Mouse (Mus musculus): ENCODE measurements at regions not wholly inside any gene's neighbourhood (a gene's known extent, or its start where the extent isn't known, plus 50 kb on each side); places are given as distances from the start of the nearest gene placed in this dataset.
"Not testable (repeated sequence)": the region's sequence is repeated elsewhere in the genome, so short reads cannot be mapped to it uniquely, and the experiment has no call there.

DNA sequence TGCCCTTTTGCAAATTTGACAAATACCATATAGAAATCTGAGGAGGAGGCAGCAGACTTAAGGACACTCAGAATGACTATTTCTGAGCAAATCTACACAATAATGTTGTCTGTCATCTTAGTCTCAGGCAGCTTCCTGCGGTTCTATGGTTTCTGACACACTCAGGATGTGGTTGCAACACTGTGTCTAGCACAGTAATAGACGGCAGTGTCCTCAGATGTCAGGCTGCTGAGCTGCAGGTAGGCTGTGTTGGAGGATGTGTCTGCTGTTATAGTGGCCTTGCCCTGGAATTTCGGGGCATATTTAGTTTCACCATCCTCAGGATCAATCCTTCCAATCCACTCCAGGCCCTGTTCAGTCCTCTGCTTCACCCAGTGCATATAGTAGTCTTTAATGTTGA lies 450.6 kb downstream of the Adam6a start:
- in situ Hi-C loops (cut with MboI, MseI): not testable (repeated sequence)

DNA sequence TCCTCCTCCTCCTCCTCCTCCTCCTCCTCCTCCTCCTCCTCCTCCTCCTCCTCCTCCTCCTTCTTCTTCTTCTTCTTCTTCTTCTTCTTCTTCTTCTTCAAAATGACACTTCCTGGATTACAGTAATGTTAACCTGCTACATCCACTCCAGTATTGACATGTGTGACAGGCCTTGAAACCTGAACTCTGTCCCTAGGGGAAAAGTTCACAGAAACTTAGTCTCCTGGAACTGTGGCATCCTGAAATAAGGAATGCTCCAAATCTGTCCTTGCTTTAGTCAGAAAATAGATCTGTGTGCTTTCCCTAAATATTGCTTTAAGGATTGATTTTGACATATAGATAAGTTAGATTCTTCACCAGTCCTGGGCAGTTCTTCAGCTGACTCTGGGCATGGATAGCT lies 464.8 kb downstream of the Adam6a start:
- in situ Hi-C loops (cut with MboI, MseI): not testable (repeated sequence)

DNA sequence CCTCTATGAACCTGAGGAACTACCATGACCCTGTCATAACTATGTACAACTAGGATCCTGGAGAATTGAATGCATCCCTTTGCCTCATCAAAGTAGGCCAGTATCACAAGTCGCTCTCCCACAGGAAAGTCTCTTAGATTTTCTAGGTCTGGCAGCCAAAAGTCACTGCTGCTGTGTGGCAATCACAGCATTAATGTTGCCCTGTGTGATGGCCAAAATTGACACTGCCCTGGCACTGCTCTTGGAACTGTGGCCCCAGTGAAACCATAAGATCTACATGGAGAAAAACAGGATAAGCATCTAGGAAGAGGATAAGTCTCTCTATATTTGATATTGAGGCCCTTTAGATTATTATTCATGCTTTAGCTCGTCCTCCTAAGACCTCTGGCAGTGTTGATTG lies 465.7 kb downstream of the Adam6a start:
- in situ Hi-C loops (cut with MboI, MseI): no loop called here

DNA sequence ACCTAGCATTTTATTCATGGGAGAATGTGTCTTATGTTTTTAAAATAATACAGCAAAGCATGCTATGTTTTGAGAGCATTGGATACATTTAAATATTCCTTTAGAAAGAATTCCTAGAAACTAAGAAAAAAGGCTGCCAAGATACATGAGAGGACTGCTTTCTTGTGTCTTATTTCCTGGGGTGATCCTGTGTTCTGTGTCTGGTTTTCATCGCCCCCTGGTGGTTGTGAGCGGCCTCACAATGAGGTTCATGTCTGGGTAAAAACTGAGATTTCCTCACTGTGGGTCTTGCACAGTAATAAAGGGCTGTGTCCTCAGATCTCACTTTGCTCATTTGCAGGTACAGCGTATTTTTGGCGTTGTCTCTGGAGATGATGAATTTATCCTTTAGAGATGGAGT lies 469.2 kb downstream of the Adam6a start:
- in situ Hi-C loops (cut with MboI, MseI): not testable (repeated sequence)

DNA sequence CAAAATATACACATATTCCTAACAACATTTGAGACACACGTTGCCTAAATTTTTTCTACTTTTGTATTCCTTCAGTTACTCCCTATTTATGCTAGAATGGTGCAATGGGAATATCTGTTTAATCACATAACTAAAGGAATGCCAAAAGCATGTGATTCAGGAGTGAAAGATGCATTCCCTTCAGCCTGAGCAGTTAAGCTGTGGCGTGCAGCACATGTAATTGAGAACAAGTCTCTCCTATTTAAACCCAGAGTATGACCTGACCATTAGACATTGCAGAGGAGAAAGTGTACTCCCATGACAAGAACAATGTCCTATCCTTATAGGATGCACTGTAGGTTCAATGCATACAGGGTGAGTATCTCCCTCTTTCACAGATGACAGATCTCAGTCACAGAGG lies 493.3 kb downstream of the Adam6a start:
- in situ Hi-C loops (cut with MboI, MseI): not testable (repeated sequence)

GRCm38 (mm10) chr12:114047991-114048390 lies 504.3 kb downstream of the Adam6a start:
- in situ Hi-C loops (cut with MboI, MseI): loop anchor here (5.0 kb wide), 1 partner anchor 66 kb away; no protein-coding TSS in a partner anchor

- in situ Hi-C loops (cut with MboI, MseI): no loop called here
Observed at GRCm38 (mm10) chr12:114053341-114053740, 509.6 kb downstream of the Adam6a start.

DNA sequence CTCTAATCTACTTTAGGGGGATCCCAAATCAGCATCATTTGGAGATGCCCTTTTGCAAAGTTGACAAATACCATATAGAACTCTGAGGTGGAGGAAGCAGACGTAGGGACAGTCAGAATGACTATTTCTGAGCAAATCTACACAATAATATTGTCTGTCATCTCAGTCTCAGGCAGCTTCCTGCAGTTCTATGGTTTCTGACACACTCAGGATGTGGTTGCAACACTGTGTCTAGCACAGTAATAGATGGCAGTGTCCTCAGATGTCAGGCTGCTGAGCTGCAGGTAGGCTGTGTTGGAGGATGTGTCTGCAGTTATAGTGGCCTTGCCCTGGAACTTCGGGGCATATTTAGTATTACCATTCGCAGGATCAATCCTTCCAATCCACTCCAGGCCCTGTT lies 515.9 kb downstream of the Adam6a start:
- in situ Hi-C loops (cut with MboI, MseI): no loop called here

DNA sequence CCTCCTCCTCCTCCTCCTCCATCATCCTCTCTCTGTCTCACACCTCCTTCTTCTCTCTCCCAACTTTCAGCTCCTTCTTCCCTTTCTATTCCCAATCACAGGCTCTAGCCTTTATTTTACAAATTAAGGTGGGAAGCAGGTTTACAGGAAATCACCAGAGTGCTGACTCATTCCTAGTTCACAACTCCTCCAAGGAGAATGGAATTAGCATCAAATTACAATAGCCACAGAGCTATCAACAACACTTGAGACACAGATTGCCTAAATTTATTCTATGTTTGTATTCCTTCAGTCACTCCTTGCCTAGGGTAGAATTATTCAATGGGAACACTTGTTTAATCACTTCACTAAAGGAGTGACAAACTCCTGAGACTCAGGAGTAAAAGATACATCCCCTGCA lies 523.5 kb downstream of the Adam6a start:
- in situ Hi-C loops (cut with MboI, MseI): no loop called here

- in situ Hi-C loops (cut with MboI, MseI): not testable (repeated sequence)
Observed at GRCm38 (mm10) chr12:114108731-114109130, 565.0 kb downstream of the Adam6a start.

- in situ Hi-C loops (cut with MboI, MseI): no loop called here
Observed at GRCm38 (mm10) chr12:114134897-114135296, 591.2 kb downstream of the Adam6a start.

- in situ Hi-C loops (cut with MboI, MseI): no loop called here
Observed at GRCm38 (mm10) chr12:114148779-114149178, 605.1 kb downstream of the Adam6a start.

- in situ Hi-C loops (cut with MboI, MseI): no loop called here
Observed at GRCm38 (mm10) chr12:114172305-114172704, 628.6 kb downstream of the Adam6a start.

GRCm38 (mm10) chr12:114199521-114199920 lies 655.8 kb downstream of the Adam6a start:
- in situ Hi-C loops (cut with MboI, MseI): no loop called here

DNA sequence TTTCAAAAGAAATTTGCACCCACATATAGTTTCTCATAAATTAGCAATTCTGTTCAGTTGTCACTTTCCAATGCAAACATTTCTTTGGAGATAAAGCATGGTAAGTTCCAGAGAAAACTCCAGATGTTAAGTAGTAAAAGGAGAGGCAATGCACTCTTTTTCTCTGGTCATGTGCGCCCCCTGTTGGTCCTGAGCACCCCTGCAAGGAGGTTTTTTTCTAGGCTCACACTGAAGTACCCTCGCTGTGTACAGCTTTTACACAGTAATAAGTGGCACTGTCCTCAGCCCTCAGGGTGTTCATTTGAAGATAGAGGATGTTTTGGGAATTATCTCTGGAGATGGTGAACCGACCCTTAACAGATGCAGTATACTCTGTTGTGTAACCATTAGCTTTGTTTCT lies 678.8 kb downstream of the Adam6a start:
- in situ Hi-C loops (cut with MboI, MseI): no loop called here
